Mouse (Mus musculus) forebrain, embryonic 14.5 days (tissue): ENCODE measurements around the gene Gm48552. TPM values are rescaled to one million over a fixed set of nuclear protein-coding genes. Genes with fewer than 3 reads are reported as not detected.

Source experiments
- ATAC-seq: fragments of 200-750 bp; cut with Nextera tagmentation; 2 replicates; pipeline ENCODE4 v1.8.0; 2017; ENCODE audit warnings: mild to moderate bottlenecking, moderate library complexity
- DNase-seq: peaks from one replicate; pipeline ENCODE4 v3.0.0-alpha.2; 2015; ENCODE audit warnings: low spot score
- H3K27ac ChIP-seq: fragments of 300-500 bp; sonication (generic); 2 replicates; pipeline ENCODE4 v1.5.1; 2014; ENCODE audit warnings: low read depth, mild to moderate bottlenecking, control low read depth, low read length, moderate library complexity
- H3K27me3 ChIP-seq: fragments of 300-500 bp; sonication (generic); replicated peaks from 2 replicates; pipeline ENCODE4 v1.6.1; 2014; ENCODE audit warnings: low read length, control low read depth, mixed read lengths; ENCODE audit not compliant: control insufficient read depth, insufficient read depth
- H3K36me3 ChIP-seq: fragments of 300-500 bp; sonication (generic); 2 replicates; pipeline ENCODE4 v1.6.1; 2014; ENCODE audit warnings: low read length, control low read depth; ENCODE audit not compliant: control insufficient read depth, insufficient read depth
- H3K4me1 ChIP-seq: fragments of 300-500 bp; sonication (generic); 2 replicates; pipeline ENCODE4 v1.6.1; 2014; ENCODE audit warnings: antibody characterized with exemption, low read length, control low read depth; ENCODE audit not compliant: control insufficient read depth, insufficient read depth
- H3K4me2 ChIP-seq: fragments of 300-500 bp; sonication (generic); 2 replicates; pipeline ENCODE4 v1.6.1; 2014; ENCODE audit warnings: mild to moderate bottlenecking, control low read depth, low read length
- H3K4me3 ChIP-seq: fragments of 300-500 bp; sonication (generic); 2 replicates; pipeline ENCODE4 v1.5.1; 2014; ENCODE audit warnings: low read depth, low read length, control low read depth
- H3K9ac ChIP-seq: fragments of 300-500 bp; sonication (generic); 2 replicates; pipeline ENCODE4 v1.6.1; 2014; ENCODE audit warnings: mild to moderate bottlenecking, low read length, control low read depth, moderate library complexity
- H3K9me3 ChIP-seq: fragments of 300-500 bp; sonication (generic); replicated peaks from 2 replicates; pipeline ENCODE4 v1.6.1; 2016; ENCODE audit warnings: low read length, control low read depth, mixed read lengths; ENCODE audit not compliant: control insufficient read depth
- WGBS: fragments of 180-500 bp; shearing (Covaris S2); extraction: QIAGEN DNeasy Blood & Tissue Kit; methylation state at CpG from one replicate; pipeline ENCODE4 v1.1.7; 2014; 5-methylcytosine and 5-hydroxymethylcytosine counted together
- polyA plus RNA-seq: library from polyadenylated mRNA; unstranded; fragments of >200 nt; fragmentation: Nextera tagmentation; extraction: Ambion mirVana; gene quantifications from 2 replicates; pipeline ENCODE4 v1.2.1, GENCODE M21; 2014

Gene Gm48552
- polyA plus RNA-seq, result 0.65 and 0.69 TPM in 2 replicates

- H3K9me3 ChIP-seq, result no peaks in the 10 kb centered on the region
- 88% methylated on average over 5 of the region's 5 CpGs for WGBS
Measured at GRCm38 (mm10) chr10:81388505-81389055, at the start of gene Gm48552. Gm48552 (plus strand) TSS chr10:81389005.

DNA sequence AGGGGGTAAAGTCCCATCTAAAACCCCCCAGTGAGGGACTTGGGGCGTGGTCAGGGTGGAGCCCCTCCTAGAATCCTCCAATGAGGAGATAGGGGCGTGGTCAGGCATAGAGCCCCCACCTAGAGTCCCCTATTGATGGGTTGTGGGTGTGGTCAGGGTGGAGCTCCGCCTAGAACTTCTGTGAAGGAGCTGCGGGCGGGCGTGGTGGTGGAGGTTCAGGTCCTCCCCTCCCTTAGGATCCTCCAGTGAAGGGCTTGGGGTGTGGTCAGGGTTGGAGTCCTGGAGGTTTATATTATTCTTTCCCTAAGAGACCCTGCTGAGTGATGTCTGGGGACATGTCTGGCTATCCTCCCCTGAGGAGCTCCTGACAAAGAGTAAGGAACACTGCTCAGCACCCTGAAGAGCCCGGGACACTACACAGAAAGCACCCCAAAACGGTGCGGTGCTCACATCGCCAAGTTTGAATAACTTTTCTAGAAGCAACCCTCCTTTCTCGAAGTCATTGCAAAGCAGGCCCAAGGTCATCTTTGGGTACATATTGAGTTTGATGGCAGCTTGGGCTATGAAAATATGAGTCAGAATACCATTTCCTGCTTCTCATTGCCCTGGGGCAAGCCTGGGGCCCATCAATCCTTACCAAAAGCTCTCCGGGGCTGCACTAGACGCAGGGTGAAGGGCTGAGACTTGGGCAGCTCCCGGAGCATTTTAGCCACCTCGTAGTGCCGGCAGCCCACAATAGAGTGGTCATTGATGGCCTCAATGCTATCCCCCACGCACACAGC, 48.1 kb upstream of the Gm48552 start:
- H3K4me1 ChIP-seq, result no peaks in the 10 kb centered on the region
- no peak for ATAC-seq

More at GRCm38 (mm10) chr10:81388505-81389055, at the start of gene Gm48552:
- Histone ChIP-seq H3K4me3 (no peak within 1 kb of the TSS), H3K4me2 (no peak within 1 kb of the TSS), H3K9ac (no peak within 1 kb of the TSS), H3K4me1 (peaks cover 7% of the 10 kb centered on the region), H3K36me3 (peaks cover 38% of the 10 kb centered on the region), H3K27ac (no peak within 1 kb of the TSS), H3K27me3 (no peaks in the 10 kb centered on the region)
- DNase-seq (no peak), ATAC-seq (no peak)

DNA sequence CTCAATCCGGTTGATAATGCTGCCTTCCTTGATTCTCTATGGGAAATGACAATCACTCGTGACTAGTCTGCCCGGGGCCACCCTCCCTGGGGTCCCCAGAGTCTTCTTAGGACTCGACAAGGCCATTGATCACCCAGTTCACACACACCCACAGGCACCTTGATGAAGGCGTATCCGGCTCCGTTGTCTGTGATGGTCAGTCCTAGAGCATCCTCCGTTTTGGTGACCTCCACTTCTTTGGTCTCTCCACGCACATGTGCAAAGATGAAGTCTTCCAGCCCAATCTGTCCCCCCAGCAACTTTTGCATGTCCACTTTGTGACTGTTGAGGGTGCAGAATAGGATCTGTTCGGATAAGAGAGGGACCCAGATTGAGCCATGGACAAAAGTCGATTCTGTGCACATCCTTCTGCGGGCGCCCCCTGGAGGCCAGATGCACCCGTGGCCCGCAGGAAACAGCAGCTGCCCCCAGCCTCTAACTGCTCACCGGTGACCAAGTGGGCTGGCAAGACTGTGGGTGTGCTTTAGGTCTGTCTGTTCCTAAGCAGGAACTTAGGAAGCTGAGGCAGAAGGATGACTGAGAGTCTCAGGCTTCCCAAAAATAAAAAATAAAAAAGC, 47.4 kb upstream of the Gm48552 start:
- Histone ChIP-seq H3K4me3 (no peak overlapping the region), H3K9ac (no peak overlapping the region), H3K27ac (no peak overlapping the region), H3K27me3 (peaks cover 38% of the 10 kb centered on the region), H3K9me3 (no peaks in the 10 kb centered on the region), H3K4me1 (peaks cover under 1% of the 10 kb centered on the region; the same call in 1 of the 2 replicates), H3K4me2 (no peak overlapping the region), H3K36me3 (no peaks in the 10 kb centered on the region)
- ATAC-seq (no peak), DNase-seq (peak; percentile 52)
- 37% methylated on average over 16 of the region's 16 CpGs for WGBS

More for the DNA sequence above, 48.1 kb upstream of the Gm48552 start:
- H3K4me2 ChIP-seq, result no peak overlapping the region
- no peak overlapping the region for H3K27ac ChIP-seq
- H3K9me3 ChIP-seq, result no peaks in the 10 kb centered on the region
- H3K27me3 ChIP-seq, result peaks cover 38% of the 10 kb centered on the region
- no peaks in the 10 kb centered on the region for H3K36me3 ChIP-seq
- no peak for DNase-seq
- H3K4me3 ChIP-seq, result no peak overlapping the region
- 41% methylated on average over 17 of the region's 17 CpGs for WGBS
- no peak overlapping the region for H3K9ac ChIP-seq

DNA sequence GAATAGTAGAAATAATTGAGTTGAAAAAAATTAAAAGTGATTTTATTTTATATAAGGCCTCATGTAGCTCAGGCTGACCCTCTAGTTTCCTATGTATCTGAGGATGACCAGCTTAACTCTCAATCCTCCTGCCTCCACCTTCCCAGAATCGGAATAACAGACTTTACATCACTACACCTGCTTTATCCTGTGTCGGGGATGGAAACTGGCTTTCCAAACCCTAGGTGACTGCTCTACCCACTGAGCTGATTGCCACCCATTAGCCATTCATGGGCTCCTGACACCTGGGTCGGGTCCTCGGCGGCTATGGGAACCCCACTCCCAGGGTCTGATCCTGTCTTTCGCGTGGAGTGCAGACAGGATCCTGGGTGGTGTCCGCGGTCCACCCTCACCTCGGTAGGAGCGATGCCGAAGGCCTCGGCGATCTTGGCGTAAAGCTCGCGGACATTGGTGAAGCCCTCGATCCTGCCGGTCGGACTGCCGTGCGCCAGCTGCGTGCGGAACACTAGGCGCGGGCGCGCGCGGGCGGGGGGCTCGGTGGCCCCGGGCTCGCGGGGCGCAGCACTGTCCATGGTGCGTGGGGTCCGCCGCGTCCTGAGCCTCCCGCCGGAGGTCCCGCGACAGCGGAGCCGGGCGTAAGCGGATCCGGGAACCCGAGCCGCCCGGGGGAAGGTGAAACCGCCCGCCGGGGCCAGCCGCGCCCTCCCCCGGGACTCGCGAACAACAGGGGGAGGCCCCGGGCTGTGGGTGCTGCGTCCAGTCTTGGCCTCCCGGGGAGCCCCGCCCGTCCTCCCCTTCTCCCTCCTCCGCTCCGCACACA, 45.9 kb upstream of the Gm48552 start, which contains the start of gene Gipc3:
Gene Gipc3, minus strand, starts transcription at position 581 of the 820 bp plus-strand sequence.
- peaks cover 38% of the 10 kb centered on the region for H3K27me3 ChIP-seq
- peak within 1 kb of the TSS; percentile 58 for H3K4me2 ChIP-seq
- peaks cover 6% of the 10 kb centered on the region for H3K36me3 ChIP-seq
- no peaks in the 10 kb centered on the region for H3K9me3 ChIP-seq
- 4% methylated on average over 48 of the region's 67 CpGs for WGBS
- no peak for DNase-seq
- H3K27ac ChIP-seq, result no peak within 1 kb of the TSS
- no peak for ATAC-seq
- H3K4me1 ChIP-seq, result peaks cover 8% of the 10 kb centered on the region; the same call in 1 of the 2 replicates
- peak within 1 kb of the TSS; percentile 59 for H3K9ac ChIP-seq
- H3K4me3 ChIP-seq, result peak within 1 kb of the TSS; percentile 33

GRCm38 (mm10) chr10:81344421-81345161, 44.2 kb upstream of the Gm48552 start:
- peaks cover 10% of the 10 kb centered on the region for H3K36me3 ChIP-seq
- peaks cover 12% of the 10 kb centered on the region for H3K4me1 ChIP-seq
- H3K9me3 ChIP-seq, result no peaks in the 10 kb centered on the region
- peaks cover 38% of the 10 kb centered on the region for H3K27me3 ChIP-seq
- ATAC-seq (no peak), DNase-seq (no peak)
- 52% methylated on average over 8 of the region's 8 CpGs for WGBS
- no peak overlapping the region for H3K4me2 ChIP-seq
- no peak overlapping the region for H3K4me3 ChIP-seq
- H3K9ac ChIP-seq, result no peak overlapping the region
- no peak overlapping the region for H3K27ac ChIP-seq

GRCm38 (mm10) chr10:81345162-81345534, 43.7 kb upstream of the Gm48552 start:
- peaks cover 38% of the 10 kb centered on the region for H3K27me3 ChIP-seq
- 89% methylated on average over 4 of the region's 4 CpGs for WGBS
- no peaks in the 10 kb centered on the region for H3K9me3 ChIP-seq
- H3K4me1 ChIP-seq, result peaks cover 15% of the 10 kb centered on the region
- no peak for ATAC-seq
- H3K4me2 ChIP-seq, result no peak overlapping the region
- H3K4me3 ChIP-seq, result no peak overlapping the region
- peaks cover 10% of the 10 kb centered on the region for H3K36me3 ChIP-seq
- no peak overlapping the region for H3K27ac ChIP-seq
- no peak for DNase-seq
- no peak overlapping the region for H3K9ac ChIP-seq

DNA sequence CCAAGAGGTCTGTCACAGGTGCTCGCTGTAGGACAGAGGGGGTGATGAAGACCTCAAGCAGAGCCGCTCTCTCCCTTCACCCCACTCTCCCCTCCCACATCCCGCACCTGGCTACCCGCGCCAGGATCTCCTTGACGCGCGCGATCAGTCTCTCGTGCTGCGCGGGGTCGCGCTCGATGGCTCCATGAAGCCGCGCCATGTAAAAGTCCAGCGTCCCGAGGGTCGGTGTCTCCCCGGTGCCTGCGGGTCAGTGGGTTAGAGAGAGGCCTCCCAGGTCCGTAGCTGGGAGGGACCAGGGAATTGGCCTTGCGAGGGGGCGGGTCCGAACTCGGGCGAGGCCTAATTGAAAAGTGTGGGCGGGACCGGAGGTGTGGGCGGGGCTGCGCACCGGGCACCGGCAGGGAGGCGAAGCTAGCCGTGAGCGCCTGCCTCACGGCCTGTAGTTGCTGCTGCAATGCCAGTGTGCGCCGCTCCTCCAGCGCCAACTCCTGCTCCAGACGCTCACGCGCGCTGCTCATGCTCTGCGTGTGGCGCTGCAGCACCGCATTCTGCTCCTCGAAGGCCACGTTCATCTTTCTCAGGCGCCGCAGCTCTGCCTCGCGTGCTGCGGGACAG, 42.2 kb upstream of the Gm48552 start:
- Histone ChIP-seq H3K36me3 (peaks cover 10% of the 10 kb centered on the region), H3K4me2 (peak overlapping the region; percentile 48), H3K9me3 (no peaks in the 10 kb centered on the region), H3K9ac (peak overlapping the region; percentile 37), H3K4me3 (peak overlapping the region; percentile 13; the same call in 1 of the 2 replicates), H3K4me1 (peaks cover 15% of the 10 kb centered on the region), H3K27ac (no peak overlapping the region), H3K27me3 (peaks cover 31% of the 10 kb centered on the region)
- no peak for ATAC-seq
- WGBS, result 4% methylated on average over 55 of the region's 55 CpGs
- DNase-seq, result peak; percentile 78
